Mouse (Mus musculus) CH12.LX (cell line): ENCODE data around the gene Phgr1.

Experiments
- BHLHE40 ChIP-seq: IDR thresholded peaks from 2 replicates; pipeline ENCODE4 v1.6.1; 2011; ENCODE audit warnings: mild to moderate bottlenecking, low read depth, low read length, improper control_type of control experiment
- CHD2 ChIP-seq: IDR thresholded peaks from 2 replicates; pipeline ENCODE4 v1.6.1; 2011; ENCODE audit warnings: low read length, improper control_type of control experiment
- CTCF ChIP-seq, 2 experiments: IDR thresholded peaks in 1 of 2; conservative IDR thresholded peaks in 1 of 2; 2 replicates each; pipeline ENCODE4 v1.5.1; 2011 to 2012; ENCODE audit warnings: low read depth in 2 of 2, low read length in 2 of 2, improper control_type of control experiment in 1 of 2, inconsistent platforms in 1 of 2, mild to moderate bottlenecking in 1 of 2, moderate library complexity in 1 of 2
- ETS1 ChIP-seq: conservative IDR thresholded peaks from 2 replicates; pipeline ENCODE4 v1.6.1; 2012; ENCODE audit warnings: low read depth, mild to moderate bottlenecking, inconsistent platforms, low read length, improper control_type of control experiment, moderate library complexity
- GABPA ChIP-seq: IDR thresholded peaks from 2 replicates; pipeline ENCODE4 v1.6.1; 2012; ENCODE audit warnings: low read depth, low read length, improper control_type of control experiment, inconsistent platforms; ENCODE audit not compliant: insufficient replicate concordance
- KAT2A ChIP-seq: IDR thresholded peaks from 2 replicates; pipeline ENCODE4 v1.6.1; 2012; ENCODE audit warnings: low read length, improper control_type of control experiment, inconsistent platforms; ENCODE audit not compliant: insufficient replicate concordance
- MAFK ChIP-seq: IDR thresholded peaks from 2 replicates; pipeline ENCODE4 v1.6.1; 2011; ENCODE audit warnings: low read length, improper control_type of control experiment; ENCODE audit not compliant: insufficient replicate concordance
- MAX ChIP-seq: IDR thresholded peaks from 2 replicates; pipeline ENCODE4 v1.6.1; 2011; ENCODE audit warnings: low read length, improper control_type of control experiment
- NELFE ChIP-seq: IDR thresholded peaks from 2 replicates; pipeline ENCODE4 v1.6.1; 2011; ENCODE audit warnings: low read depth, low read length, improper control_type of control experiment
- POLR2A ChIP-seq: IDR thresholded peaks from 2 replicates; pipeline ENCODE4 v1.6.1; 2011; ENCODE audit warnings: low read depth, mild to moderate bottlenecking, improper control_type of control experiment, low read length
- POLR2AphosphoS2 ChIP-seq: IDR thresholded peaks from 2 replicates; pipeline ENCODE4 v1.6.1; 2011; ENCODE audit warnings: low read depth, low read length, improper control_type of control experiment
- SIN3A ChIP-seq: IDR thresholded peaks from 2 replicates; pipeline ENCODE4 v1.6.1; 2012; ENCODE audit warnings: low read length, improper control_type of control experiment, inconsistent platforms
- USF1 ChIP-seq: IDR thresholded peaks from 2 replicates; pipeline ENCODE4 v1.6.1; 2014; ENCODE audit warnings: low read depth, mild to moderate bottlenecking, inconsistent platforms, low read length, improper control_type of control experiment

DNA sequence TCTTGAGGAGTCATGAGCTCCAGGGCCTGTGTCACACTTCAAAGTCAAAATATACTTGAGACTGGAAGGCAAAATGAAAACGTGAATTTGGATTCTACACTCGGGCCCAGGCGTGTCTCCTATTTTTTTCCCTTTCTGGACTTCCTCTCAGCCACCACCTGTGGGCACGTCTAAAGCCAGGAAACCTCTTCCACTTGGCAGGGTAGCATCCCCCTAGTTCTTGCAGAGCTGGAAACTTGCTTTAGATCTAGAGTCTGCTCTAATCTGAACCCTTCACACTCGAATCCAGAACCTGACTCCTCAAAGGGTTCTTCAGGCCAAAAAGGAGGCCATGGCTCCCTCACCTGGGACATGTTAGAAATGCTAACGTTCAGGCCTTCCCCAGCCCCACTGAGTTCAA lies 17.2 kb upstream of the Phgr1 start:
- TF ChIP-seq CTCF (conservative IDR thresholded peaks at IDR 0.05 in 1 of 2, IDR thresholded peaks at IDR 0.05 in 1 of 2; ENCODE audit: low read depth in 2 of 2, low read length in 2 of 2) (peak in 1 of 2 experiments; percentile 40; a peak in 2 of 4 replicates), POLR2A (no peak), SIN3A (no peak), KAT2A (no peak), ETS1 (no peak), USF1 (no peak), CHD2 (no peak), GABPA (no peak), NELFE (no peak), POLR2AphosphoS2 (no peak), MAX (no peak), BHLHE40 (no peak), MAFK (no peak)
